Mouse (Mus musculus) midbrain, embryonic 10.5 days (tissue): ENCODE measurements around the gene Chka. TPM values are rescaled to one million over a fixed set of nuclear protein-coding genes. Genes with fewer than 3 reads are reported as not detected.

Experiments used
- DNase-seq: peaks from one replicate; pipeline ENCODE4 v3.0.0-alpha.2; 2017; ENCODE audit warnings: low spot score
- H3K27ac ChIP-seq: fragments of 300-500 bp; sonication (generic); replicated peaks from 2 replicates; pipeline ENCODE4 v1.5.1; 2016; ENCODE audit warnings: mild to moderate bottlenecking
- H3K27me3 ChIP-seq: fragments of 300-500 bp; sonication (generic); 2 replicates; pipeline ENCODE4 v1.6.1; 2016; ENCODE audit warnings: low read depth, mild to moderate bottlenecking; ENCODE audit not compliant: poor library complexity, severe bottlenecking
- H3K36me3 ChIP-seq: fragments of 300-500 bp; sonication (generic); 2 replicates; pipeline ENCODE4 v1.6.1; 2016; ENCODE audit warnings: mild to moderate bottlenecking, moderate library complexity
- H3K4me1 ChIP-seq: fragments of 300-500 bp; sonication (generic); 2 replicates; pipeline ENCODE4 v1.6.1; 2016
- H3K4me3 ChIP-seq: fragments of 300-500 bp; sonication (generic); 2 replicates; pipeline ENCODE4 v1.5.1; 2016; ENCODE audit warnings: mild to moderate bottlenecking, moderate library complexity
- H3K9me3 ChIP-seq: fragments of 300-500 bp; sonication (generic); replicated peaks from 2 replicates; pipeline ENCODE4 v1.6.1; 2016; ENCODE audit warnings: mild to moderate bottlenecking
- WGBS: fragments of 180-500 bp; shearing (Covaris S2); methylation state at CpG from one replicate; pipeline ENCODE4 v1.1.7; 2016; 5-methylcytosine and 5-hydroxymethylcytosine counted together
- polyA plus RNA-seq: library from polyadenylated mRNA; unstranded; fragments of >200 nt; fragmentation: Nextera tagmentation; extraction: Ambion mirVana; gene quantifications from 2 replicates; pipeline ENCODE4 v1.2.1, GENCODE M21; 2016

The Chka gene
- polyA plus RNA-seq, 1 experiment from 2014 or later: 59.1 TPM

DNA sequence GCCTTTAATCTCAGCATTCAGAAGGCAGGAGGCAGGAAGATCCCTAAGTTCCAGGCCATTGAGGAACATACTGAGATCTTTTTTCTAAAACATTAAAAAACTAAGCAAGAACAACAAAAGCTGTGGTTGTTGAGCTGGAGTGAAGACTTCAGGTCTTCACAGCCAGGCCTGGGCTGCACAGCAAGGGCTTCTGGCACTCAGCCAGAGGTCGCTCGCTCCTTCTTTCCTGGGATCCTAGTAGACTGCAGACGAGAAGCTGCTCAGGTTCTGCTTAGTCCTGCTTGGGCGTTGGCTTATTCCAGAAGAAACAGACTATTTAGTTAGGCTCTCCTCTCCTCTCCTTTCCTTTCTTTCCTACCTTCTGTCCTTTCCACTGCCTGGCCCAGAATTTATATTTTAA is 20.8 kb downstream of the Chka start:
- H3K36me3 ChIP-seq: peaks cover 13% of the 10 kb centered on the region
- H3K4me3 ChIP-seq: no peak overlapping the region
- H3K9me3 ChIP-seq: no peaks in the 10 kb centered on the region
- no peak for DNase-seq
- WGBS: 93% methylated on average over 4 of the region's 4 CpGs
- no peaks in the 10 kb centered on the region for H3K27me3 ChIP-seq
- H3K4me1 ChIP-seq: no peaks in the 10 kb centered on the region
- H3K27ac ChIP-seq: no peak overlapping the region

DNA sequence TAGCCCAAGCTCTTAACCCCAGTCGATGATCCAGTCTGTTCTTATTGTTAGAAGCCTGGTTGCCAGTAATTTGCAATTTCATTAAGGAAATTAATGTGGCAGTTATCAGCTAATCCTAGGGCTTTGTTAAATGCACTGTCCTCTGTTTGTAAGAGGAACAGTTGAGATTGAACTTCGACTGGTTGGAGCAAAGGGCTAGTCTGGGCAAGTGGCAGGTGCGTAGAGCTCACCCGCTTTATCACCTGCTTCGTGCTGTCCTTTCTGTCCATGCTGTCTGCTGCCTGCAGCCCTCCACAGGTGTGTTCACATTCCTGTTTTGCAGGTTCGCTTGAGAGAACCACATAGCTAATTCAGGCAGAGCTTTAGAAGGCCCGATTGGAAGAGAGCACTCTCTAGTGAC is 23.5 kb downstream of the Chka start:
- no peak for DNase-seq
- Histone ChIP-seq H3K4me3 (no peak overlapping the region), H3K9me3 (no peaks in the 10 kb centered on the region), H3K4me1 (no peaks in the 10 kb centered on the region), H3K36me3 (peaks cover 18% of the 10 kb centered on the region), H3K27ac (no peak overlapping the region), H3K27me3 (no peaks in the 10 kb centered on the region)
- 92% methylated on average over 7 of the region's 7 CpGs for WGBS

DNA sequence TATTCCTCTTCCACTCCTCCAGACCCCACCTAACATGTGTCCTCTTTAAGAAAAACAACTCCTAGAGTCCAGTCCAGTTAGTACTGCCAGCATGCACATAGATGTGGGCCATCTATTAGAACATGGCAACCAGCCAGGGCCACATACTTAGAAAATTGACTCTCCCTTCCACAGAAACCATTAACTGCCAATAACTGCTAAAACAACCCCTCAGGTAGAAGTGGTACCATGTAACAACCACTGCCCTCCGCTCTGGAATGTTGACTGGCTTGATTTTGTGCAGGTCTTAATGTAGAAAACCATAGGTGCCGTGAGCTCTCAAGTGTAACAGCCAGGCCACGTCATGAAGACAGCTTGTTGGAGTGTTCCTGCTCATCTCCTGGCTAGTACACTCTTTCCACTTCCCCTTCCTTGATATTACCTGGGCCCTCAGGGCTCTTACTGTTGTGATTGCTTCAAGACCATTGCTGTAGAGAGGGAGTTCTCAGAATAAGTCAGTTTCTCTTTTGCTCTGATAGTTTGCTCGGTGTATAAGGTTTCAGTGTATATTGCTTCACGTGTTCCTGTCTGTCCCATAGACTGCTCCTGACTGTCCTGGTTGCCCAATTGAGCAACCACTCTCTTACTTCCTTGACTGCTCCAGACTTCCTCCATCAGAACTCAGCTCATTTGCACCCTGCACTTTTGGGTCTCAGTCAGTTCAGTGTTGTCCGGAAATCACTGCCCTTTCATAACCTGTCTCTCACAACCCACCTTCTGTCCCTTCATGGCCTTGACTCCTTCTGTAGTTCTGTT is 28.7 kb downstream of the Chka start:
- 93% methylated on average over 6 of the region's 6 CpGs for WGBS
- no peaks in the 10 kb centered on the region for H3K9me3 ChIP-seq
- no peak for DNase-seq
- no peaks in the 10 kb centered on the region for H3K27me3 ChIP-seq
- no peak overlapping the region for H3K4me3 ChIP-seq
- no peak overlapping the region for H3K27ac ChIP-seq
- H3K36me3 ChIP-seq: peaks cover 38% of the 10 kb centered on the region
- no peaks in the 10 kb centered on the region for H3K4me1 ChIP-seq

DNA sequence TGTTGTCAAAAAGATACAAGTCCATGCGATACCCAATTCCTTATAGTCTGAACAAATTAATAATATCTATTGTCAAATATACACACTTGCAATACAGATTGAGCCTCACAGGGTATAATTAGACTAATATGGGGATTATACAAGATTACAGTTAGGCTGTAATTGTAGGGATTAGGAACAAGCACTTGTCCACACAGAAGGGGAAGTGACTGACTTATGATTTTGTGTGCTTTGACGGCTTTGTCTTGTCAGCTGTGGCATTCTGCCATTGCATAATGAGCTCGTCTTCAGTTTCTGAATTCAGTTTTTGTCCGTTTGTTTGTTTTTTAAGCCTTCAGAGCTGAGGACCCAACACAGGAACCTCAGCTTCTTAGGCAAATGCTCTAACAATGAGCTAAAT is 30.6 kb downstream of the Chka start:
- H3K4me1 ChIP-seq: no peaks in the 10 kb centered on the region
- no peak overlapping the region for H3K4me3 ChIP-seq
- no peaks in the 10 kb centered on the region for H3K9me3 ChIP-seq
- no peaks in the 10 kb centered on the region for H3K27me3 ChIP-seq
- DNase-seq: no peak
- WGBS: 86% methylated on average over 4 of the region's 4 CpGs
- H3K27ac ChIP-seq: no peak overlapping the region
- peaks cover 47% of the 10 kb centered on the region for H3K36me3 ChIP-seq

DNA sequence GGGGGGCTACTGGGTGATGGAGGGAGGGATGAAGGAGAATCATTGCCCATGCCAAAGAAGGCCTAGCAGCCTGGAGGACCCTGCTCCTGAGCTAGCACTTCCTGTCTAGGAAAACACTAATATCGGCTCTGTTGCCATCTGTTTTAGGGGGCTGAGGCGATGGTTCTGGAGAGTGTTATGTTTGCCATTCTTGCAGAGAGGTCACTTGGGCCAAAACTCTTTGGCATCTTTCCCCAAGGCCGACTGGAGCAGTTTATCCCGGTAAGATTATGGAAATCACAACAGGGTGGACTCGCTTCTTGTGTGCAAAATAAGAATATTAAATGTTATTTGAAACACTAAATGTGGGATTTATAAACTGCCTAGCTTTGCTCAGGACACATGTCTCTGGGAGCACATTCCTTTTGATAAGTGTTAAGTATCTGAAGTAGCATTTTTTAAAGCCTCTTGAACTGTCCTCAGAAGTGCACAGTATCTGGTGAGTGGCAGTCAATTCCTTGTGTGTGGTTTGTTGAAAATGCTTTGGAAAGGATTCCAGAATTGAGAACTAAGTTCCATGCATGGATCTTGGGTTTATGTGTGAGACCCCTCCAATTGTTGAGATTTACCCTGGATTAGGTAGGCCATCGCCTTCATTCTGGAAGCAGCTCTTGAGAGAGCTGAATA is 32.9 kb downstream of the Chka start:
- Histone ChIP-seq H3K9me3 (no peaks in the 10 kb centered on the region), H3K36me3 (peaks cover 57% of the 10 kb centered on the region), H3K27ac (no peak overlapping the region), H3K4me1 (no peaks in the 10 kb centered on the region), H3K4me3 (no peak overlapping the region), H3K27me3 (no peaks in the 10 kb centered on the region)
- 86% methylated on average over 6 of the region's 6 CpGs for WGBS
- DNase-seq: no peak

DNA sequence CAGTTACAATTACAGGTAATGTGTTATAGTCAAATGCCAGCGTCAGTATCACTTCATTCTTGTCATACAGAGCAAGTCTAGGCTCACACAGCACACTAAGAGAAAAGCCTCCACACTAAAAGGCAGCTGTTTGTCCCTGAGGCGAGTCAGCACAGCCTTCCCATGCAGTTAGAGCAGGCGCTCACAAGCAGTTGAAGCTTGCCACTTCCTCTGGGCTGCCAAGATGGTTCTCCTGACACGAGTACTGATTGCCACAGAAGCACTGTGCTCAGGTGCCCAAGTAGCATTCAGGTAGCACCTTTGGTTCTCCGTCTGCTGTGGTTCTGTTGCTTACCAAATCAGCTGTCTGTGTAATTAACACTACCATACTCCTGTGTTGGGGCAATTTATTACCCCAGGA is 37.5 kb downstream of the Chka start:
- WGBS: 94% methylated on average over 5 of the region's 5 CpGs
- no peaks in the 10 kb centered on the region for H3K9me3 ChIP-seq
- no peaks in the 10 kb centered on the region for H3K4me1 ChIP-seq
- no peaks in the 10 kb centered on the region for H3K27me3 ChIP-seq
- DNase-seq: no peak
- H3K27ac ChIP-seq: no peak overlapping the region
- H3K4me3 ChIP-seq: no peak overlapping the region
- H3K36me3 ChIP-seq: peaks cover 94% of the 10 kb centered on the region

DNA sequence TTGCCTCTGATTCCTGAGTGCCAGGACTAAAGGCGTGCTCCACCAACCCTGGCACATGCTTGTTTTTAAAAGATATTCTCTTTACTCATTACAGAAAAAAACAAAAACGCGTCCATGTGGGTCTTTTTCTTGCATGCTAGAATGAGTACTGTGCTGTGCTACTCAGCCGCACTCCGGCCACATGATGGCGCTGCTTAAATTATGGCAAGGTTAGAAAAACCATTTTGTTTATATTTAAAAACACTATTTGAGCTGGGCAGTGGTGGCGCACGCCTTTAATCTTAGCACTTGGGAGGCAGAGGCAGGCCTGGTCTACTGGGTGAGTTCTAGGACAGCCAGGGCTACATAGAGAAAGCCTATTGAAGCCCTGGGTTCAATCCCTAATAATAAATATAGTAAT is 38.6 kb downstream of the Chka start:
- Histone ChIP-seq H3K27ac (no peak overlapping the region), H3K36me3 (peaks cover 94% of the 10 kb centered on the region), H3K4me1 (peaks cover 9% of the 10 kb centered on the region), H3K9me3 (no peaks in the 10 kb centered on the region), H3K4me3 (no peak overlapping the region), H3K27me3 (no peaks in the 10 kb centered on the region)
- DNase-seq: no peak
- WGBS: 90% methylated on average over 8 of the region's 8 CpGs

DNA sequence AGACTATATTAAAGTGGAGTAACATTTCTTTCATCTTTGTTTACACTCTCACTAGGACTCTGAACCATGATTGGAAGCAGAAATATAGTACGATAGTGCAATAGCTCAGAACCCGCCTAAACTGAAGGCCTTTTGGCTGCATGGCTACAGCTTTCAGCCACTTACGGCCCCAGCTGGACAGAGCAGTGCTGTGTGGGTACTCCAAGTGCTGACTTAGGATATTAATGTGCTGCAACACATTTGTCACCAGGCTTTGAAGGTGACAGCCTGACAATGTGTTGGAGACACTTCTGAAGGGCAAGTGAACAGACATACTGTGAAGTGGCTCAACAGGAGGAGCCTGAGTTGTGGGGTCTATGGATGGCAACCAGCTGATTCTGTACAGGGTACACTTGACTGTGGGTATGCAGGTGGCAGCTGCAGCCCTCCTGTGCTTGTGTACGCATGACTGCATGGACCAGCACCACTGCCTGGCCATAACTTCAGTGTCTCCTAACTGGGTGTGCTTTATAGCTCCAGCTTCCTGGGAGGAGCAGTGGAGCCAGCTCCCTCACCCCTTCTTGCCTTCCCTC is 42.1 kb downstream of the Chka start:
- Histone ChIP-seq H3K36me3 (peaks cover 89% of the 10 kb centered on the region), H3K9me3 (no peaks in the 10 kb centered on the region), H3K27me3 (no peaks in the 10 kb centered on the region), H3K27ac (no peak overlapping the region), H3K4me1 (peaks cover 23% of the 10 kb centered on the region), H3K4me3 (no peak overlapping the region)
- 98% methylated on average over 4 of the region's 4 CpGs for WGBS
- DNase-seq: no peak

DNA sequence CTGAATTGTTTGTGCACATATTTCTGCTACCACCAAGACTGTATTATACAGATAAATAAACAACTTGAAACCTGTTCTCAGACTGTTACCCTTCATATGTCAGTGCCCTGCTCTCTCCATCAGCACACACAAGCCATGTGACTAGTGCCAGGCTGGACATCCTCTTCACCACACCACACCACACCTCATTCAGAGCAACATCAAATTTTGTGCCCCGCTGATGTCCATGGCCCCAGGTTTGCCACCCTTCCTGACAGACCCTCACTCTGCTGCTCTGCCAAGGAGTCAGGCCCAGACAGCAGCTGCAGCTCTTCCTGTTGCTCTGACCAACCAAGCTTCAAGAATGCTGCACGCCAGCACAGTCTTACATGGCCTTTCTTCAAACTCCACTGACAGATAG is 42.7 kb downstream of the Chka start:
- Histone ChIP-seq H3K27me3 (no peaks in the 10 kb centered on the region), H3K36me3 (peaks cover 82% of the 10 kb centered on the region), H3K9me3 (no peaks in the 10 kb centered on the region), H3K27ac (no peak overlapping the region), H3K4me3 (no peak overlapping the region), H3K4me1 (peaks cover 23% of the 10 kb centered on the region)
- DNase-seq: no peak
- WGBS: 89% methylated on average over 2 of the region's 2 CpGs

DNA sequence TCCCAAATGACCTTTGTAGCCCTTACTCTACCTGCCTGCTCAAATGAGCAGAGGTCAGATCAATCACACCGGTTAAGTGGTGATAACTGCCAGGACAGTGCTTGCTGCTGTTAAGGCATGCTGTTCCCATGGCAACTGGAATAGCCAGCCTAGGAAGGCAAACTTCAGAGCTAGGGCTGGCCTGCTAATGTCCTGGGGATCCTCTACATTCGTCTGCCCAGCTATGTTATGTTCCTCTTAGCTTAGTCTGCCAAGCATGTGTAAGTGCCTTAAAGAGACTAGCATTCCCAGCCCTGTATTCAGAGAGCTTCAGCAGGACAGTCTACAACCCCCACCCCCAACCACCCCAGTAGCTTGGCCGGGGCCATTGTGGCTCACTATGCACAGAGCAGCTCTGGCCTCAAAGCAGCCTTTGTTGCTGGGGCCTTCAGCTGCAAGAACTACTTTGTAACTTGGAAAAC is 43.6 kb downstream of the Chka start:
- 41% methylated on average over 3 of the region's 3 CpGs for WGBS
- H3K36me3 ChIP-seq: peaks cover 74% of the 10 kb centered on the region
- no peaks in the 10 kb centered on the region for H3K27me3 ChIP-seq
- H3K4me1 ChIP-seq: peaks cover 23% of the 10 kb centered on the region
- H3K9me3 ChIP-seq: no peaks in the 10 kb centered on the region
- H3K27ac ChIP-seq: peak overlapping the region; percentile 74
- no peak overlapping the region for H3K4me3 ChIP-seq
- peak; percentile 38 for DNase-seq

DNA sequence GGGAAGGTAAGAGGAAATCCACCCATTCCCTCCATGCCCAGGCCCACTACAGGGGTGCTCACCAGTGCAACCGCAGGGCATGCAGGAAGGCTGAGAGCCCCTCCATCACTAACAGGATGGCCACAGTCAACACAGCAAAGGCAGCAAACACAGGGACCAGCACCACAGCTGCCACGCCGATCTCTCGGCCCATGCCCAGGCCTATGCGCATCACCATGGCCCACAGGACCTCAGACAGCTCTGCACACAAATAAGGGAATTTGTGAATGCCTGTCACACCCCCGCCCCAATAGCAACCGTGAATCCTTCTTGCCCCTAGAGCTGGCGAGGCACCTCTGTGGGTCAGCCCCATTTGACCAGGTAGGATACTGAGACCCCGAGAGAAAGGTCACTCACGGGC is 44.6 kb downstream of the Chka start:
- WGBS: 94% methylated on average over 10 of the region's 10 CpGs
- Histone ChIP-seq H3K27ac (peak overlapping the region; percentile 74), H3K36me3 (peaks cover 64% of the 10 kb centered on the region)

DNA sequence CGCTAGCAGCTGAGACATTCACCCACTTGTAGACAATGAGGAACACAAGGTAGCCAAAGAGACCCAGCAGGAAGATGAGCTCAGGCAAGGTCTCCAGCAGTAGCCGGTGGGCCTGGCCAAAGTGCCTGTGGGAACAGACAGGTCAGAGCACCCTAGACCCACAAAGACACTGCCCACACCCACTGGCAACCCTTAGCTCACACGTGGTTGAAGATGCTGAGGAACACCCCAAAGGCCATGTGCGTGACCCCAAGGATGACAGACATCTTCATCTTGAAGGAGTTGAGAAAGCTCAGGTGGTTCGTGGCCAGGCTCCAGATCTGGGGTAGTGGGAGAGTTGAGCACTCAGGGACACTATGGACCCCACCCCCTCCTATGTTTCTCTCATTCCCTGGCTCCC is 46.0 kb downstream of the Chka start:
- H3K27me3 ChIP-seq: no peaks in the 10 kb centered on the region
- WGBS: 88% methylated on average over 5 of the region's 5 CpGs

More for the DNA sequence above, 44.6 kb downstream of the Chka start:
- no peak for DNase-seq
- Histone ChIP-seq H3K9me3 (no peaks in the 10 kb centered on the region), H3K4me3 (no peak overlapping the region), H3K27me3 (no peaks in the 10 kb centered on the region), H3K4me1 (peaks cover 23% of the 10 kb centered on the region)

DNA sequence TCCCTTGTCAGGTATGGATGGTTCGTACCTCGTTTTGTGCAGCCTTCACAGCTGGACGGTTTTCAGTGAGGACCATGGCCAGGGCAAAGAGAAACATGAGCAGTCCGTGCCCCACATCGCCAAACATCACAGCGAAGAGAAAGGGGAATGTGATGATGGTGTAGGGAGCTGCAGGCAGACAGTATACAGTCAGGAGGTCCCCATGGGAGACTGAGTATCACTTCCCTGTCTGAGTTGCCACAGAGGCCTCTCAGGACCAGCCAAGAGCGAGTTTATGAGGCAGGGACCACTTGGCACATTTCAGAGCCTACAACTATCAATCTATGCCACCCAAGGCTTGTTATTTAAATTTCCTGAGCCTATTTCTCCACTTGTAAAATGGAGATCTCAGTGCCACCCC is 47.4 kb downstream of the Chka start:
- no peak overlapping the region for H3K4me3 ChIP-seq
- H3K4me1 ChIP-seq: peaks cover 34% of the 10 kb centered on the region
- no peak for DNase-seq
- peaks cover 7% of the 10 kb centered on the region for H3K27me3 ChIP-seq
- no peak overlapping the region for H3K27ac ChIP-seq
- H3K36me3 ChIP-seq: peaks cover 51% of the 10 kb centered on the region
- no peaks in the 10 kb centered on the region for H3K9me3 ChIP-seq
- WGBS: 79% methylated on average over 7 of the region's 7 CpGs

More for the DNA sequence above, 46.0 kb downstream of the Chka start:
- Histone ChIP-seq H3K36me3 (peaks cover 58% of the 10 kb centered on the region), H3K27ac (no peak overlapping the region), H3K9me3 (no peaks in the 10 kb centered on the region), H3K4me1 (peaks cover 23% of the 10 kb centered on the region), H3K4me3 (no peak overlapping the region)
- no peak for DNase-seq
